Mouse (Mus musculus): Measurements from ENCODE around the gene Cnot9. TPM values are rescaled to one million over a fixed set of nuclear protein-coding genes. Genes with fewer than 3 reads are reported as not detected.

Gene Cnot9
- polyA plus RNA-seq, 1 experiment from 2014 or later: 77.8 TPM

Other genes with a start within 250 kb of the Cnot9 start
- gene Gpbar1, start 227.5 kb upstream of the Cnot9 start, polyA plus RNA-seq (2014; fragmentation: Nextera tagmentation; extraction: Ambion mirVana): 9.1 and 10.7 TPM in 2 replicates
- 252 and 269 TPM in 2 replicates for gene Aamp, start 221.3 kb upstream of the Cnot9 start, polyA plus RNA-seq (2014; fragmentation: Nextera tagmentation; extraction: Ambion mirVana)
- 139 and 142 TPM in 2 replicates for gene Pnkd, start 221.1 kb upstream of the Cnot9 start, polyA plus RNA-seq (2014; fragmentation: Nextera tagmentation; extraction: Ambion mirVana)
- 36.4 and 42.6 TPM in 2 replicates for gene Tmbim1, start 200.4 kb upstream of the Cnot9 start, polyA plus RNA-seq (2014; fragmentation: Nextera tagmentation; extraction: Ambion mirVana)
- 0.60 and 0.82 TPM in 2 replicates for gene Catip, start 143.9 kb upstream of the Cnot9 start, polyA plus RNA-seq (2014; fragmentation: Nextera tagmentation; extraction: Ambion mirVana)
- gene Slc11a1, start 130.9 kb upstream of the Cnot9 start, polyA plus RNA-seq (2014; fragmentation: Nextera tagmentation; extraction: Ambion mirVana): 5.9 and 6.6 TPM in 2 replicates
- gene Ctdsp1, start 114.5 kb upstream of the Cnot9 start, polyA plus RNA-seq (2014; fragmentation: Nextera tagmentation; extraction: Ambion mirVana): 86.8 and 87.1 TPM in 2 replicates
- gene Vil1, start 96.7 kb upstream of the Cnot9 start, polyA plus RNA-seq (2014; fragmentation: Nextera tagmentation; extraction: Ambion mirVana): 58.1 and 64.7 TPM in 2 replicates
- gene Plcd4, start 36.8 kb downstream of the Cnot9 start, polyA plus RNA-seq (2014; fragmentation: Nextera tagmentation; extraction: Ambion mirVana): 0.39 and 0.69 TPM in 2 replicates
- 34.8 and 40.6 TPM in 2 replicates for gene Usp37, start 38.2 kb downstream of the Cnot9 start, polyA plus RNA-seq (2014; fragmentation: Nextera tagmentation; extraction: Ambion mirVana)
- gene Zfp142, start 82.2 kb downstream of the Cnot9 start, polyA plus RNA-seq (2014; fragmentation: Nextera tagmentation; extraction: Ambion mirVana): 6.8 and 7.4 TPM in 2 replicates
- 20.1 and 23.4 TPM in 2 replicates for gene Bcs1l, start 82.2 kb downstream of the Cnot9 start, polyA plus RNA-seq (2014; fragmentation: Nextera tagmentation; extraction: Ambion mirVana)
- 7.5 and 7.9 TPM in 2 replicates for gene Rnf25, start 95.3 kb downstream of the Cnot9 start, polyA plus RNA-seq (2014; fragmentation: Nextera tagmentation; extraction: Ambion mirVana)
- 5.1 TPM in 2 replicates for gene Stk36, start 95.4 kb downstream of the Cnot9 start, polyA plus RNA-seq (2014; fragmentation: Nextera tagmentation; extraction: Ambion mirVana)
- gene Ttll4, start 155.7 kb downstream of the Cnot9 start, polyA plus RNA-seq (2014; fragmentation: Nextera tagmentation; extraction: Ambion mirVana): 21.8 and 26.3 TPM in 2 replicates
- gene Cyp27a1, start 207.5 kb downstream of the Cnot9 start, polyA plus RNA-seq (2014; fragmentation: Nextera tagmentation; extraction: Ambion mirVana): 6.4 and 8.9 TPM in 2 replicates
- 0.09 TPM in 2 replicates for gene Prkag3, start 243.2 kb downstream of the Cnot9 start, polyA plus RNA-seq (2014; fragmentation: Nextera tagmentation; extraction: Ambion mirVana)

Data from intestine, embryonic 14.5 days (tissue).